Mouse (Mus musculus) mesoderm, embryonic 11.5 days (tissue): Measurements from ENCODE around the gene Svop.

ENCODE experiments used
- DNase-seq: peaks from one replicate; pipeline ENCODE4 v3.0.0-alpha.2; 2012; ENCODE audit warnings: low read depth, low spot score

Svop gene

DNA sequence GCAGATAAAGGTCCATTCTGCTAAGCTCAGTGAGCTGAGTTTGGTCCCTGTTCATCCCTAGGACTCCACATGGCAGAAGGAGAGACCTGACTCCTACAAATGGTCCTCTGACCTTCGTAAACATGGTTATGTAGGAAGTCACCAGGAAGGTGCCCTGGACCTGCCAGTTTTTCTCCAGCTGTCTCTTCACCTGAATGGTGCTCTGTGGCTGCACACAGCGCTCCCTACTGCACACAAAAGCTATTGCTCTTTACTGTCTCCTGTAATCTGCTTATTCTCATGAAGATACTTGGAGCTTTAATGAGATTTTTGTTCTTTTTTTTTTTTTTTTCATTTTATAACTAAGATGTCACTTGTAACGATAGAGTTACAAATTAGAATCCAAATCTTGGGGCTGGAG lies 44.8 kb downstream of the Svop start:
- no peak for DNase-seq

- no peak for DNase-seq
These were observed 45.2 kb downstream of the Svop start for GRCm38 (mm10) chr5:114046151-114046550.

DNA sequence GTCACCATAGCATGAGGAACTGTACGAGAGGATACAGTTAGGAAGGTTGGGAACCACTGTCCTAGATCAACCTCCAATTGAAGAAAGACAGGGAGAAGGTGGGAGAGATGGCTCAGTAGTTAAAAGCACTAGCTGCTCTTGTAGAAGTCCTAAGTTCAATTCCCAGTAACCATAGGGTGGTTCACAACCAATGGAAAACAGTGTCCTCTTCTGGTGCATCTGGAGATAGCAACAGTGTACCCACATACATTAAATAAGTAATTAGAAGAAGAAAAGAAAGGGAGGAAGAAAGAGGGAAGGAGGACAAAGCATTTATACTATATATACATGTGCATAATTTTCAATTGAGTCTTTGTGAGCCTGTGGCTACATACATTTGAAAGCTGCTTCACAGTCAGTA lies 46.2 kb downstream of the Svop start:
- no peak for DNase-seq

DNA sequence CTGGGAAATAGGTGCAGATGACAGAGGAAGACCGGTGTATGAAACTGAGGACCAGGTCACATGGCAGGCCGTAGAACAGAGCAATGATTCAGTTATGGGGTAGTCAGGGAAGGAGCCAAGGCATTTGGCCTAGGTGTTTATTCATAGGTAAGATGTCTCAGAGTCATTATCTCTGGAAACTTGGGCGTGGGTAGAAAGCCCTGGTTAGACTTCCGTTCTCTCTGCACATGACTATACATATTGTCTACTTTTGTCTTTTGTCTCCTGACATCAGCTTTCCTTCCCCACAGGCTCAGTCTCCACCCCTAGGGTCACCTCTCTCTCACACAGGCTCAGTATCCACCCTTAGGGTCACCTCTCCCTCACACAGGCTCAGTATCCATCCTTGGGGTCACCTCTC lies 47.6 kb downstream of the Svop start:
- no peak for DNase-seq

DNA sequence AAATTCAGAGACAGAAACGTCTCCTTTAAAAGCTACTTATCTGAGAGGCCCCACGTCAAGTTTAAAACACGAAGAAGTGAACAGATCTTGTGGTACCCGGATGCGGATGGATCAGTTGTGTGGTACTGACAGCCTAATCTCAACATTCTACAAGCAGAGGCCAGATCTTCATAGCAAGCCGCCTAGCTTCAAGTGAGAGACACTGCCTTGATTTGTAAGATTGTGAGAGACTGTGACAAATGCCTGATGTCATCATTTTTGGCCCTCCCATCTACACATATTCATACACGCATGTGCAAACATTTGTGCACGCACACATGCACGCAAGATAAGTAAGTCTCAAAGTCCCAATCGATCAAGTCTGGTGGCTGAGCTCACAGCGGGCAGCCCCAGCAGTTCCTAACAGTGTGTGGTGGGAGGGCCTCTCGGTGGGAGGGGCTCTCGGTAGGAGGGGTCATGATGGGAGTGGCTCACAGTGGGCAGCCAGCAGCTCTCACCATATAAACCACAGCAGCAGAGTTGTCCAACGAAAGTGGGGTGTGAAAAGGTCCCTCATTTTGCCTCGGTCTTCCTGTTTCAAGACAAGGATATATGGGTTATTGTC lies 49.9 kb downstream of the Svop start:
- peak; percentile 48 for DNase-seq

DNA sequence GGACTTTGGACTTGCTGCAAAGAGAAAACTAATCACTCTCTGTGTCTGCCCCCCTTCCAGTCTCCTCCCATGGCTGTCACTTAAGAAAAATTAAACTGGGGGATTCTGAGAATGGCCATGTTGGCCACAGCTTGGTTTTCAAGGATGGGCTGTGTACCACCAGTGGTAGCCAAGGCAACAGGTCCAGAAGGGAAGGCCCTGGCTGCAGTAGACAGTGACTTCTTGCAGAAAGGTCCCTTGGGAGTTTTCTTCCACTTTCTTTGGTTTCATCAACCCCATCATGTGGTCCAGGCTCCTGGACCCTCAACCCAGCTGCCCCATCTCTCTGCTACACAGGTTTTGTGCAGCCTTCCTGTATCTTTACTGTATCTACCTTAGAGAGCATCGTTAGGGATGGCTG lies 50.5 kb downstream of the Svop start:
- DNase-seq, result no peak

DNA sequence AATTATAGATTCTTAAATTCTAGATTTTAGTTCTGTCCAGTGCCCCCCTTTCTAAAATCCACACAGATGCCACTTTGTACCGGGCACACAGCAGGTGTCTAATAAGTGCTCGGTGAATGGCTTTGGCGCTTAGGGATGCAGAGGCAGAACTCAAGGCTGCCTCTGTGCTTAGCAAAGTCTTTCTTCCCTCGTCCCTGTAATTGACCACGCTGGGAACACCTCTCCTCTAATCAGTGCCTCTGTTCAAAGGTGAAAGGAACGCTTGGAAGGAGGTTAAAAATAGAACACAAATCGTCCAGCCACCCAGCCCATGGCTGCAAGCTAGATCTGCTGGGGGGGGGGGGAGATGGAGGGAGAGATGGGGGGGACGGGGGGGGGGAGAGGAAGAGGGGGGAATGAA lies 50.9 kb downstream of the Svop start:
- DNase-seq, result no peak

- no peak for DNase-seq
These were observed 56.3 kb downstream of the Svop start for GRCm38 (mm10) chr5:114035111-114035510.

DNA sequence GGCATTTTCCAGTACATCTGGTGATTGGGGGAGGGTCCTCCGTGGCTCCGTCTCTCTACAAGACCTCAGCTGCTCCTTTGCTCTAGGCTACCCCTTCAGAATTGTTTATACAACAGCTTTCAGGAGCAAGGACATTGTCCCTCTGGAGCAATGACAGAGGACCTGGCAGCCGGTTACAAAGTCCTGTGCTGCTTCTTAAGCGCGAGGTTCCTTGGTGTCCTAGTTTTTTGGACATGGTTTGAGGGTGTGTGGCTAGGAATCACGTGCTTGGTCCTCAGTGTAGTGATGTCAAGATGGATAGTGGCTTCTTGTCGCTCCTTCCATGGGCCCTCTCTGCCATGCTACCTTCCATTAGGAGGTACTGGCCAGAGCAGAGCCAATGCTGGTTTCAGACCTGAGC lies 57.0 kb downstream of the Svop start:
- DNase-seq, result no peak

- no peak for DNase-seq
These were observed 59.1 kb downstream of the Svop start for GRCm38 (mm10) chr5:114032161-114032763.

GRCm38 (mm10) chr5:114030652-114031051 lies 60.7 kb downstream of the Svop start:
- no peak for DNase-seq

GRCm38 (mm10) chr5:114028111-114028510 lies 63.3 kb downstream of the Svop start:
- DNase-seq, result no peak

DNA sequence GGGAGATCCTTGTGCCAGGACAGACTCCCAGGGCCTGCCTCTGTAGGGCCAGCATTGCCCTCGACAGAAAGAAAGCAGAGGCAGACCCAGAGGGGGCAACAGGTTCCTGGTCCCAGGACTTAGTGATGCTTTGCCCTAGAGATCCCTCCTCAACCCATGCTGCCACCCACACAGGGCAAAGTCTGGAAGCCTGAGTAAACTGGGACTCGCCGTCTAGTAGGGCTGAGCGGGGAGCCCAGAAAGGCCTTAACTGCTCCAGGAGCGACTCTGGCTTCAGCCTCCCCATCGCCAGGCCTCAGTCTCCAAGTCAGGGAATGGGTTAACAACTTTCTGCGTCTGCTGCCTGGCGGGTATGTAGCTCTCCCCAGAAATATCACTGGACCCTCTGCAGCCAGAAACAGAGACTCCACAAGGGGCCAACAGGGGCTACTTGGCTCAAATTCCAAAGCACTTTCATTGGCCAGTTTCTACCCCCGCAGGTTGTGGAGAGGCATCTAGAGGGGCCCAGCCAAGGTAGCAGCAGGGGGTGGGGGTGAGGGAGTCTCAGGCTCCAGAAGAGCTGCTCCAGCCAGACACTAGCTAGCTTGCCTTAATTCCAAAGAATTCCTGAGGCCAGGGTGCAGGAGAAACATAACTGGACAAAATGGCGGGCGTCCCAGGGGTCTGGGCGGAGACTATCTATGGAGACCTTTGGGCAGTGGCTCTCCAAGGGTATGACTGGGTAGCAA lies 64.0 kb downstream of the Svop start:
- DNase-seq, result no peak

- DNase-seq, result no peak
These were observed 66.5 kb downstream of the Svop start for GRCm38 (mm10) chr5:114024885-114025284.

DNA sequence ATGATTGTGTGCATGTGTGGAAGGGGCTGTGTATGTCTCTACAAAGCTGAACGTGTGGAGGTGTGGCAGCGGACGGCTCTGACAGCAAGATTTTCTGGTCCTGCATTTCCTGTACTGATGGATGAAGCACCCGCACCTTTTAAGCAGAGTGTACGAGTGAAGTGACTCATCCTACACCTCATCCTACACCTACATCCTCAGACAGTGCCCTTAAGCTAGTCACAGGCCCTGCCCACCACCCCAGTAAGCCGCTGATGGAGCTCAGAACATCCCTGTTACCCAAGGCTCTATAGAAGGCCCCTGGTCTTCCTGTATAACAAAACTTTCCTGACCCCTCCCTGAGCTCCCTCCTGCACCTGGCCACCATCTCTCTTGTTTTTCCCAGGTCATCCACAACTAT lies 67.0 kb downstream of the Svop start:
- no peak for DNase-seq

DNA sequence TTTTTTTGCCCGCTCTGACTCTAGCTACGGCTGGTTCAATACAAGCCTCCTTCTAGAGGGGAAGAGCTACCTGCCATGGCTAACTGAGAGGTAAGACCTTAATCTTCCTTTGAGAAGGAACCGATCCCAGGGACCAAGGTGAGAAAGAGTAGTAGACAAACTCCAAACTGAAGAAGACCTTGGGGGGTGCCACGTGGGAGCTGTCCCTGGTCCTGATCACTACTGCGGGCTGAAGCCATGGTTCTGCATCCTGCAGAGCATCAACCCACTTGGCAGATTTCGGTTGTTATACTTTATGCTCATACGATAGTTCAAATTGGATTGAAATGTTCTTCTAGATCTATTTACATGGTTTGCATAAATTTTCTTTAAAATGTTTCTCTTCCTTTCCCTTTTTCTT lies 76.2 kb downstream of the Svop start:
- DNase-seq, result peak; percentile 46

GRCm38 (mm10) chr5:114009049-114009448 lies 82.3 kb downstream of the Svop start:
- no peak for DNase-seq

DNA sequence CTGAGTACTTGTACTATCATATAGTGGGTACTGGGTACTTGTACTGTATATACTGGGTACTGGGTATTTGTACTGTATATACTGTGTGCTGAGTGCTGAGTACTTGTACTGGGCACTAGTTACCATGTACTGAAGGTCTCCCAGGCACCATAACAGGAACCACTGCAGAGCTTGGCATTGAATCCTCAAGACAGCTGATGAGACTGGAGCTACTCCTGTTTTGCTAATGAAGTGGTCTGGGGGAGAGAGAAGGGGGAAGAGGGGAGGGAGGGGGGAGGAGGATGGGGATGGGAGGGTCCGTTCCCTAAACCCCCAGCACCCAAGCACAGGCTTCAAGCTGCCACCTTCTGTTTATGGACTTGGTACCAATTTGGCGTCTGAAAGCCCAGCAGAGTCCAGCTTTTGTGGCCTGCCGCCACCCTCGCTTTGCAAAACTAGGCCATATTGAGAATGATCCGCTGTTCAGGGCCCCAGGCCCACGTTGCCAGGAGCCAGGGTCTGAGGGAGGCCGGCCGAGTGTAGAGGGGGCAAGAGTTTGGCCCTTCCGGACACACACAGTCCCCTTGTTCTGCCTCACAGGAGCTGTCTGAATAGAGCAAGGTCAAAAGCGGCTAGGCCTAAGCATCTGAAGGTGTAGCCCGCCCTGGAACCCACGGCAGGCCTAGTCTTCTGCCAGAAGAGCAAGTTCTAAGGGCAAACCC lies 83.5 kb downstream of the Svop start:
- no peak for DNase-seq

DNA sequence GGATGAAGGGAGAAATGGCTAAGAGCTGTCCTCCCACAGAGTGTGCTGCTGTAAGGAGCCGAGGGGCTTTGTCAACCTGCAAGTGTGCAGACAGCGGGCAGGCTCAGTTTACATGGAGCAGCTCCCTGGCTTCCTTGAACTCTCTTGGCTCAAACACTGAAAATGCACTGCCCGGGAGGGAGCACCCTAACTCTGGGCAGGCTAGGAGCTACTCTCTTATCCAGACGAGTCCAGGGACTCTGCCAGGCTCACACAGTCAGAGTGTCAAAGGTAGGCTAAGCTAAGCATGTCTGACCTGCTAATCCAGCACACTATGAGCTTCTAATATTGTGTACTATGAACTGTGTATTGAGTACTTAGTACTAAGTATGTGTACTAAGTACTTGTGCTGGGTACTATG lies 84.4 kb downstream of the Svop start:
- no peak for DNase-seq

DNA sequence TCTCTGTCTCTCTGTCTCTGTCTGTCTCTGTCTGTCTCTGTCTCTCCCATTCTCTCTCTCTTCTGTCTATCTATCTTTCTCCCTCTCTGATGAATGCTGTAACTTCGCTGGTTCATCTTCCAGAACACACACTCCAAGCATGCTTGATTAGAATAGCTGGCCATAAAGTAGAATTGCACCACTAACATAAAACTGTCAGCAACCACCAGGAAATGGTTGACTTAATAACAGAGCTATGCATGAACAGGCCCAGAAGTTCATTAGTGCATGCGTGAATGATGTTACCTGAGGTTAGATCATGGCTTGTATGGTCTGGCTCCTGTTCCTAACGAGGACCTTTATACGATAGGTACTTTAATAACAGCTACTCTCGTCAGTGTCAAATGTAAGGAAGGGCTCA lies 86.3 kb downstream of the Svop start:
- no peak for DNase-seq

DNA sequence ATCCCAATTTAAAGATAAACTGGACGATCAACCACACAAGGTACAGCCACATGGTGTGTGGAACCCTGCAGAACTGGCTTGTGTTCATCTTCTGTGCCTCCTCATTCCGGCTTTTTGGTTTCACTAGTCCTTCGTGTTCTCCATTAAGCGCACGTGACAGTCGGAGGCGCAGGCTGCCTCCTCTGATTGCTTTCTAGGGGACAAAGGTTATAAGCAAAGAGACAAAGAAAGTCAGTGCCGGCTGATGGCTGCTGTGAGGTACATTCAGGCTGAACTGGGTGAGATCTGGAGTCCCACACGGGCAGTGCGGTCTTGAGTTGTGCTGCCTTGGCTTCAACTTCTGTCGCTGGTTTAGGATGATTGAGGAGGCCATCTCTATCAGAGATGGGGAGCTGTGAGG lies 86.8 kb downstream of the Svop start:
- DNase-seq, result no peak

GRCm38 (mm10) chr5:114003542-114003941 lies 87.8 kb downstream of the Svop start, which contains the start of gene Dao:
Dao (plus strand) TSS chr5:114003703.
- no peak for DNase-seq

DNA sequence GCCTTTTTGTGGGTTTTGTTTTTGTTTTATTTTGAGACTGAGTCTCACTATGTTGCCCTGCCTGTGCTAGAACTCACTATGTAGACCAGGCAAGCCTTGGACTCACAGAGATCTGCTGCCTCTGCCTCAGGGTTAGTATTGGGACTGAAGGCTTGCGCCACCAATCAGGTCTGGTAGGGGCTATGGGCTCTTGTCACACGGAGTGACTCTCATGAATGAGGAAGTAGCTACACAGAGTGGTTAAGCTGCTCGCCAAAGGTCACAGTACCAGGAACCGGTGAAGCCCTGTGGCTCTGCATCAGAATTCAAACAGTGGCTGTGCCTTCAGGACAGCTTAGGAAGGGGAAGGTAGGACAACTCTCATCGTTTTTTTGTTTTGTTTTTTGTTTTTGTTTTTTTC lies 92.0 kb downstream of the Svop start:
- DNase-seq, result no peak
